Mouse (Mus musculus) ES-E14 (cell line): ENCODE results near the gene Jade1. TPM values are rescaled to one million over a fixed set of nuclear protein-coding genes. Genes with fewer than 3 reads are reported as not detected.

Source experiments
- DNase-seq: peaks from one replicate; pipeline ENCODE4 v3.0.0-alpha.2; 2013; ENCODE audit warnings: low read depth, low spot score
- H3K27ac ChIP-seq: 2 replicates; pipeline ENCODE4 v1.5.1; 2012; ENCODE audit warnings: low read depth, mild to moderate bottlenecking, low read length, moderate library complexity, mixed read lengths; ENCODE audit not compliant: poor library complexity, insufficient read depth, severe bottlenecking
- H3K36me3 ChIP-seq: 2 replicates; pipeline ENCODE4 v1.6.1; 2012; ENCODE audit warnings: mild to moderate bottlenecking, low read length, moderate library complexity, mixed read lengths; ENCODE audit not compliant: control insufficient read depth, poor library complexity, insufficient read depth, severe bottlenecking
- H3K4me1 ChIP-seq, 2 experiments: fragments of 150-350 bp in 1 of 2; sonication (generic) in 1 of 2; 2 replicates each; pipeline ENCODE4 v1.6.1; 2012; ENCODE audit warnings: low read length in 2 of 2, mild to moderate bottlenecking in 1 of 2, mixed read lengths in 1 of 2; ENCODE audit not compliant: control insufficient read depth in 2 of 2, insufficient read depth in 2 of 2, poor library complexity in 1 of 2
- H3K4me3 ChIP-seq, 2 experiments: fragments of 150-350 bp in 1 of 2; sonication (generic) in 1 of 2; 2 replicates each; pipeline ENCODE4 v1.5.1; 2012; ENCODE audit warnings: low read length in 2 of 2, low read depth in 1 of 2, mild to moderate bottlenecking in 1 of 2, mixed read lengths in 1 of 2; ENCODE audit not compliant: insufficient read depth in 1 of 2, poor library complexity in 1 of 2, severe bottlenecking in 1 of 2
- H3K9ac ChIP-seq: 2 replicates; pipeline ENCODE4 v1.6.1; 2012; ENCODE audit warnings: low read depth, mild to moderate bottlenecking, low read length, mixed read lengths; ENCODE audit not compliant: poor library complexity, insufficient read depth, severe bottlenecking
- H3K9me3 ChIP-seq: fragments of 150-350 bp; sonication (generic); 2 replicates; pipeline ENCODE4 v1.6.1; 2012; ENCODE audit warnings: low read depth, mild to moderate bottlenecking, low read length; ENCODE audit not compliant: control insufficient read depth, insufficient read depth
- CHD2 ChIP-seq: IDR thresholded peaks from 2 replicates; pipeline ENCODE4 v1.6.1; 2014; ENCODE audit warnings: mild to moderate bottlenecking, low read depth, low read length, inconsistent platforms
- HCFC1 ChIP-seq: IDR thresholded peaks from 2 replicates; pipeline ENCODE4 v1.6.1; 2012; ENCODE audit warnings: low read length, inconsistent platforms, borderline replicate concordance; ENCODE audit not compliant: insufficient read depth
- MAFK ChIP-seq: IDR thresholded peaks from 2 replicates; pipeline ENCODE4 v1.6.1; 2014; ENCODE audit warnings: mild to moderate bottlenecking, low read depth, low read length, inconsistent platforms; ENCODE audit not compliant: insufficient read depth
- ZC3H11A ChIP-seq: IDR thresholded peaks from 2 replicates; pipeline ENCODE4 v1.6.1; 2012; ENCODE audit warnings: low read depth, mild to moderate bottlenecking, inconsistent platforms, low read length, borderline replicate concordance
- ZNF384 ChIP-seq: IDR thresholded peaks from 2 replicates; pipeline ENCODE4 v1.6.1; 2012; ENCODE audit warnings: low read depth, low read length, inconsistent platforms
- in situ Hi-C, 2 experiments: fragments of 600-800 bp; cut with MboI; formaldehyde crosslinking; loops; one replicate each; pipeline ENCODE4 v1.15.1; 2025; ENCODE audit warnings: low sequenced_read_pairs in 2 of 2, inconsistent platforms in 1 of 2; ENCODE audit not compliant: unreplicated experiment in 2 of 2
- total RNA-seq: library from RNA; depleted of rRNA; stranded (reverse); fragments of 300-350 nt; gene quantifications from 2 replicates; pipeline ENCODE4 v1.2.3, GENCODE M21; 2012

The Jade1 gene
- total RNA-seq, 1 experiment: 218 TPM

DNA sequence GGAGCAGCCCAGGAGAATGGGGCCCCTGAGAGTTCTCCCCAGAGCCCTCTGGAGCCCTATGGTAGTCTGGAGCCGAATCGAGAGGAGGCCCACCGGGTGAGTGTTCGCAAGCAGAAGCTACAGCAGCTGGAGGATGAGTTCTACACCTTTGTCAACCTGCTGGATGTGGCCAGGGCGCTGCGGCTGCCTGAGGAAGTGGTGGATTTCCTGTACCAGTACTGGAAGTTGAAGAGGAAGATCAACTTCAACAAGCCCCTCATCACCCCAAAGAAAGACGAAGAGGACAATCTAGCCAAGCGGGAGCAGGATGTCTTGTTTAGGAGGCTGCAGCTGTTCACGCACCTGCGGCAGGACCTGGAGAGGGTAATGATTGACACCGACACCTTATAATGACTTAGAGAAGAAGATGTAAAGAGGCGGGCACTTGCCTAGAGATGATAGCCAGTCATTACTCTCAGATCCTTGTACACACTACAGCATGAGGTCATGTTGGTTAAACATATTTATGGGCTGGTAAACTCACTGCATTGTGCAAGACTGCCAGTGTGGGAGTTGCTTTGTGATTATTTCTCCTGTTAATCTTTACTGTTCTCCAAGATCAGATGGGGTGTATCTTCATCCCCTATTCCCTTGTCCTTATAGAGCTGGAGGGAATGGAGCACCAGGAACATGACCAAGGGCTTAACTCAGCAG is 49.2 kb downstream of the Jade1 start:
- H3K36me3 ChIP-seq: peaks cover 83% of the 10 kb centered on the region
- TF ChIP-seq CHD2: no peak
- no peak for TF ChIP-seq MAFK
- no peak for TF ChIP-seq ZC3H11A
- TF ChIP-seq HCFC1: no peak
- no peak for TF ChIP-seq ZNF384
- H3K27ac ChIP-seq: no peak overlapping the region; the same call in 1 of the 2 replicates
- DNase-seq: no peak
- no peak overlapping the region for H3K9ac ChIP-seq
- no peaks in the 10 kb centered on the region for H3K9me3 ChIP-seq
- peaks cover 0 to 19% of the 10 kb centered on the region in 2 experiments for H3K4me1 ChIP-seq
- in situ Hi-C loops: no loop called here
- H3K4me3 ChIP-seq: no peak overlapping the region

DNA sequence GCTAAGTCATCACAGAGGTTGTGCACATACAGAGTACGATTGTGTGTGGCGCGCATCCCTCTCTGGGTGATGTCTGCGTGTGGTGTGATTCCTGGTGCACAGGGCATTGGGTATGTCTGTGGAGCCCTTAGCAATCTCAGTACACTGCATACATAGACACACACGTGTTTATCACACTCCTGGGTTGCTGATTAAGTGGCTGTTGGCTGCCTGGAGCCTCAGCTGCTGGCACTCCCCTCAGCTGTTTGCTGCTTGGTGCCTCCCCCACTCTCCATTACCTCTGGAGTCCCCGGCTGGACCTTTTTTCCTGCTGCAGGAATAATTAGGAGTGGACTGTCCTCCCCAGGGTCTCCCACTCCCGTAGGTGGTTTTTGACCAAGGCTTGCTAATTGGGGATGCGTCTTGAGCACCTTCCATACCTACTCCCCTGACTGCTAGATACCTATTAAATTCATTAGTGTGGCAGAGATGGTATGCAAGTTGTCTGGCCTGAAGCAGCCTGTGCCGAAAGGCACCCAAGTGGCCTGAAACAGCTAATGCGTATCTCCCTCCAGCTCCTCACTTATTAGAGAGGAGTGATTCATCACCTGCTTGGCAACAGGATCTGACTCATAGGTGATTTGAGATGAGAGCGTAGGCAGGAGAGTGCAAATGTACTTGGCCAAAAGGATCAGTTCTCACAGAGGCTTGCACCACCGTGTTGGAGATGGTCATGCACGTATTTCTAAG is 50.2 kb downstream of the Jade1 start:
- no peak for DNase-seq
- TF ChIP-seq ZC3H11A (no peak), ZNF384 (no peak), MAFK (no peak), HCFC1 (no peak), CHD2 (no peak)
- Histone ChIP-seq H3K9me3 (no peaks in the 10 kb centered on the region), H3K9ac (no peak overlapping the region), H3K27ac (no peak overlapping the region), H3K36me3 (peaks cover 79% of the 10 kb centered on the region), H3K4me3 (no peak overlapping the region), H3K4me1 (peaks cover 0 to 17% of the 10 kb centered on the region in 2 experiments; a peak in 3 of 4 replicates)
- in situ Hi-C loops: no loop called here

DNA sequence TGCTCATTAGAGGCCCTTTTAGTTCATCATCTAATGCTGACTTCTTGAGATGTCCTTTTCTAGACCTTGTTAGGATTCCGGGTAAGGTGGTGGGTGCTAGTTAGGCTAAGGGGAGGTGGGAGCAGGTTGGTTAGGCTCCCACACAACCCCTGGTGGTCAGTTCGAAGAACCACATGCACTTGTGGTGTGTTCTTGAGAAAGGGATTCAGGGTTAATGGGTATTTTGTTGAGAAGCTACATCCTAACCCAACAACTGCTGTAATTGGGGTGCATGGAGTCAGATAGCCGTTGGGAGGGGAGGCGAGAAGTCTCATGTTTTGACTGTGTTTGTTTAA is 50.8 kb downstream of the Jade1 start:
- TF ChIP-seq HCFC1: no peak
- in situ Hi-C loops: no loop called here
- no peak for DNase-seq
- Histone ChIP-seq H3K9me3 (no peaks in the 10 kb centered on the region), H3K4me1 (peaks cover 0 to 17% of the 10 kb centered on the region in 2 experiments; a peak in 3 of 4 replicates), H3K27ac (no peak overlapping the region), H3K4me3 (no peak overlapping the region), H3K9ac (no peak overlapping the region), H3K36me3 (peaks cover 78% of the 10 kb centered on the region)

DNA sequence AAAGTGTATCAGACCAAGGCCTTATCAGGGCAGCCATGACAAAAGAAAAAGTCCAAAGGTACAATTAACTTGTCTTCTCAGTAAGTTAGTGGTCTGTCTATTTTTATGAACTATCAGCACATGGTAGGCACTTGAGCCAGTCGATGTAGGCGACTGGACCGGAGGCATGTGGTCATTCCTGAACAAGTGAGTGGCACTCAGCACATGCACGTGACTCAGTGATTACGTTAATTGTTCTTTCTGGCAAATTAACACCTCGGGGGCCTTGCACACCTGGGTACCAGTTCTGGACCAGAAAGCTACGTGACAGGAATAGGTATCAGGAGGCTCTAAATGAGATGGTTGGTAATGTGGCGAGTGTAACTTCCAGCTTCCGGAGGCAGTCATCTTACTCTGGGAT is 51.5 kb downstream of the Jade1 start:
- H3K4me3 ChIP-seq: no peak overlapping the region
- no peak overlapping the region for H3K27ac ChIP-seq
- H3K9ac ChIP-seq: no peak overlapping the region
- TF ChIP-seq HCFC1: no peak
- TF ChIP-seq ZNF384: no peak
- TF ChIP-seq MAFK: no peak
- no peak for TF ChIP-seq CHD2
- DNase-seq: no peak
- H3K9me3 ChIP-seq: no peaks in the 10 kb centered on the region
- in situ Hi-C loops: no loop called here
- peaks cover 77% of the 10 kb centered on the region for H3K36me3 ChIP-seq
- H3K4me1 ChIP-seq: peaks cover 0 to 14% of the 10 kb centered on the region in 2 experiments; a peak in 3 of 4 replicates
